Mouse (Mus musculus) hindbrain, postnatal 0 days (tissue): ENCODE measurements at regions not wholly inside any gene's neighbourhood (a gene's known extent, or its start where the extent isn't known, plus 50 kb on each side); places are given as distances from the start of the nearest gene placed in this dataset.
A peak's percentile ranks its signal among the peaks of the same experiment; 100 is the strongest.

Experiments
- ATAC-seq: fragments of 200-750 bp; cut with Nextera tagmentation; 2 replicates; pipeline ENCODE4 v1.8.0; 2017; ENCODE audit warnings: mild to moderate bottlenecking, moderate TSS enrichment, moderate library complexity
- DNase-seq: peaks from one replicate; pipeline ENCODE4 v3.0.0-alpha.2; 2015; ENCODE audit warnings: low spot score
- H3K27ac ChIP-seq: fragments of 300-500 bp; sonication (generic); 2 replicates; pipeline ENCODE4 v1.5.1; 2014; ENCODE audit warnings: mild to moderate bottlenecking
- H3K27me3 ChIP-seq: fragments of 300-500 bp; sonication (generic); 2 replicates; pipeline ENCODE4 v1.6.1; 2014; ENCODE audit warnings: low read length, mixed read lengths; ENCODE audit not compliant: insufficient read depth
- H3K36me3 ChIP-seq: fragments of 300-500 bp; sonication (generic); 2 replicates; pipeline ENCODE4 v1.6.1; 2014; ENCODE audit warnings: low read length, mixed read lengths; ENCODE audit not compliant: insufficient read depth
- H3K4me1 ChIP-seq: fragments of 300-500 bp; sonication (generic); 2 replicates; pipeline ENCODE4 v1.6.1; 2014; ENCODE audit warnings: antibody characterized with exemption, low read length, mixed read lengths; ENCODE audit not compliant: insufficient read depth
- H3K4me2 ChIP-seq: fragments of 300-500 bp; sonication (generic); 2 replicates; pipeline ENCODE4 v1.6.1; 2014; ENCODE audit warnings: low read depth, mild to moderate bottlenecking, low read length, moderate library complexity, mixed read lengths
- H3K4me3 ChIP-seq: fragments of 300-500 bp; sonication (generic); 2 replicates; pipeline ENCODE4 v1.5.1; 2014; ENCODE audit warnings: low read length
- H3K9ac ChIP-seq: fragments of 300-500 bp; sonication (generic); replicated peaks from 2 replicates; pipeline ENCODE4 v1.6.1; 2014; ENCODE audit warnings: mild to moderate bottlenecking, low read length, moderate library complexity, mixed read lengths
- H3K9me3 ChIP-seq: fragments of 300-500 bp; sonication (generic); 2 replicates; pipeline ENCODE4 v1.6.1; 2016; ENCODE audit warnings: low read length, mixed read lengths
- CTCF ChIP-seq: IDR thresholded peaks from 2 replicates; pipeline ENCODE4 v1.5.1; 2016; ENCODE audit warnings: antibody characterized with exemption, control low read depth, low read depth
- WGBS: fragments of 180-500 bp; shearing (Covaris S2); extraction: QIAGEN DNeasy Blood & Tissue Kit; methylation state at CpG from one replicate; pipeline ENCODE4 v1.1.7; 2014; 5-methylcytosine and 5-hydroxymethylcytosine counted together

GRCm38 (mm10) chr5:37919102-37919501 lies 94.7 kb upstream of the Msx1 start:
- 0 out of 2 replicates have a peak, but pooled peaks cover 6% of the 10 kb centered on the region for H3K27me3 ChIP-seq
- H3K27ac ChIP-seq: no peak overlapping the region
- no peak overlapping the region for H3K9ac ChIP-seq
- TF ChIP-seq CTCF: no peak
- no peak overlapping the region for H3K4me3 ChIP-seq
- no peak overlapping the region for H3K4me2 ChIP-seq
- H3K9me3 ChIP-seq: 0 out of 2 replicates have a peak, but pooled peaks cover 4% of the 10 kb centered on the region
- no peaks in the 10 kb centered on the region for H3K36me3 ChIP-seq
- WGBS: 74% methylated on average over 3 of the region's 3 CpGs
- H3K4me1 ChIP-seq: no peaks in the 10 kb centered on the region
- DNase-seq (no peak), ATAC-seq (no peak)

DNA sequence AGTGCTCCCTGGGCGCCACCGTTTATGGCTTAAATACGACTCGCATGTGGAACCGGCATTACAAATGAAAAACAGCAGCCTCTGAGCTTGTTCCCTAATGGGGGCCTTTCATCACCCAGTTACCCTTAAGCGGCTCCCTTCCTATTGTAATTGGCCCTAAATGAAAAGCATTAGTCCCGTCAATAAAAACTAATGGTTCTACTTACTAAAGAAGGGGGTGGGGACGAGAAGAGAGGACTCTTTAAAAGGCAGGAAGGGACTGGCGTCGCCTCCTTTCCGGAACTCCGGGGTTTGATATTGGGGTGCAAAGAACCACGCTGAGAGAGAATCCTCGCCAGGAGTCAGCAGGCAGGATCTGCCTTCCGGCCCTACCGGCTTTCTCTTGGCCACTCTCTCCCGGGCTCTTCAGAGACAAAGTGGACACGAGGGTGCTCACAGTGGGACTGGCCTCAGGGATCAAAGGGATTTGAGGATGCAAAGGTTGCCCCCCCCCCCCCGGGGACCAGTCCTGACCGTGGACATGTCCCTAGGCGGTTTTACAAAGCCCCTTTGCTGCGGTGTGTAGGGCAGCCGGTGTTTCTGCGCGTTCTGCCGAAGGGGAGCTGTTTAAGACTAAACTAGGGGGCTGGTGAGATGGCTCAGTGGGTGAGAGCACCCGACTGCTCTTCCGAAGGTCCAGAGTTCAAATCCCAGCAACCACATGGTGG lies 93.8 kb upstream of the Msx1 start:
- Histone ChIP-seq H3K4me1 (no peaks in the 10 kb centered on the region), H3K4me3 (peak overlapping the region; percentile 12), H3K36me3 (no peaks in the 10 kb centered on the region), H3K27me3 (0 out of 2 replicates have a peak, but pooled peaks cover 6% of the 10 kb centered on the region), H3K9ac (no peak overlapping the region), H3K4me2 (peak overlapping the region; percentile 47), H3K27ac (no peak overlapping the region), H3K9me3 (0 out of 2 replicates have a peak, but pooled peaks cover 8% of the 10 kb centered on the region)
- 4% methylated on average over 28 of the region's 28 CpGs for WGBS
- TF ChIP-seq CTCF: no peak
- DNase-seq (no peak), ATAC-seq (0 out of 2 replicates have a peak, but pooled peaks have one; percentile 38)

- H3K4me1 ChIP-seq: no peaks in the 10 kb centered on the region
- H3K4me2 ChIP-seq: no peak overlapping the region
- 31% methylated on average over 5 of the region's 5 CpGs for WGBS
- no peak overlapping the region for H3K4me3 ChIP-seq
- H3K9ac ChIP-seq: no peak overlapping the region
- DNase-seq (no peak), ATAC-seq (no peak)
- H3K27ac ChIP-seq: no peak overlapping the region
- no peak for TF ChIP-seq CTCF
- H3K9me3 ChIP-seq: 0 out of 2 replicates have a peak, but pooled peaks cover 8% of the 10 kb centered on the region
- no peaks in the 10 kb centered on the region for H3K36me3 ChIP-seq
- 0 out of 2 replicates have a peak, but pooled peaks cover 6% of the 10 kb centered on the region for H3K27me3 ChIP-seq
Observed at GRCm38 (mm10) chr5:37917161-37917560, 92.8 kb upstream of the Msx1 start.

GRCm38 (mm10) chr5:37904683-37905352 lies 80.4 kb upstream of the Msx1 start:
- peaks cover 31% of the 10 kb centered on the region for H3K27me3 ChIP-seq
- 52% methylated on average over 5 of the region's 5 CpGs for WGBS
- peak; percentile 56 for TF ChIP-seq CTCF

DNA sequence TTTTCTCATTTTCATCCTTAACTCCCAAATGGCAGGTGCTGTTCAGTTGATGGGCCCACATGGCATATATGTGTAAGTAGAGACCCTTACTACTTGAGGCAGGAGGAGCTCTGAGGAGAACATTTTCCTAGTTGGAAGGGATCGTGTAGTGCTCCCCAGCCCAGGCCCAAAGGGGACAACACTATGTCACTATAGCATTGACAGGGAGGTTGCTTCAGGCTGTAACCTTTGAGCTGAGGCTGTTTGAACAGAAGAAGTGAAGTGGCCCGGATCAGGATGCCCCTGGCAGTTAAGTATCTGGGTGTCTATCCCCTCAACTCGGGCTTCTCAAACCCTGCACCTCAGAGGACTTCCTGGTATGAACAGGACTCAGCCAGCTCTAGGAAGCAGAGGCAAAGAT lies 79.5 kb upstream of the Msx1 start:
- no peak overlapping the region for H3K27ac ChIP-seq
- H3K36me3 ChIP-seq: no peaks in the 10 kb centered on the region
- H3K4me2 ChIP-seq: no peak overlapping the region
- WGBS: 81% methylated on average over 3 of the region's 3 CpGs
- TF ChIP-seq CTCF: no peak
- no peak overlapping the region for H3K4me3 ChIP-seq
- H3K4me1 ChIP-seq: no peaks in the 10 kb centered on the region
- DNase-seq: no peak
- H3K9ac ChIP-seq: no peak overlapping the region
- H3K9me3 ChIP-seq: no peaks in the 10 kb centered on the region
- peaks cover 38% of the 10 kb centered on the region for H3K27me3 ChIP-seq
- ATAC-seq: no peak

More at GRCm38 (mm10) chr5:37904683-37905352, 80.4 kb upstream of the Msx1 start:
- ATAC-seq: no peak
- DNase-seq: no peak
- Histone ChIP-seq H3K36me3 (no peaks in the 10 kb centered on the region), H3K4me1 (no peaks in the 10 kb centered on the region), H3K27ac (no peak overlapping the region), H3K4me3 (no peak overlapping the region), H3K9ac (no peak overlapping the region), H3K9me3 (peaks cover 7% of the 10 kb centered on the region; the same call in 1 of the 2 replicates), H3K4me2 (no peak overlapping the region)

- Histone ChIP-seq H3K4me3 (no peak overlapping the region), H3K27ac (no peak overlapping the region), H3K4me2 (no peak overlapping the region), H3K9ac (no peak overlapping the region), H3K36me3 (no peaks in the 10 kb centered on the region), H3K4me1 (no peaks in the 10 kb centered on the region), H3K27me3 (peaks cover 38% of the 10 kb centered on the region), H3K9me3 (no peaks in the 10 kb centered on the region)
- DNase-seq (no peak), ATAC-seq (no peak)
- WGBS: 62% methylated on average over 2 of the region's 2 CpGs
- TF ChIP-seq CTCF: no peak
Observed at GRCm38 (mm10) chr5:37902741-37903140, 78.4 kb upstream of the Msx1 start.
